Mouse (Mus musculus) cortical plate, adult 2 months (tissue): ENCODE results near the gene Baat. TPM values are rescaled to one million over a fixed set of nuclear protein-coding genes. Genes with fewer than 3 reads are reported as not detected.
A peak's percentile ranks its signal among the peaks of the same experiment; 100 is the strongest.
"Not testable (repeated sequence)": the region's sequence is repeated elsewhere in the genome, so short reads cannot be mapped to it uniquely, and the experiment has no call there.

Experiments used
- H3K27ac ChIP-seq: fragments of 200-500 bp; 2 replicates; pipeline ENCODE4 v1.5.1; 2012; ENCODE audit warnings: low read length, control low read depth, inconsistent platforms; ENCODE audit not compliant: insufficient read depth
- H3K4me1 ChIP-seq: fragments of 200-500 bp; 2 replicates; pipeline ENCODE4 v1.6.1; 2011; ENCODE audit warnings: low read length; ENCODE audit not compliant: control insufficient read depth, insufficient read depth
- H3K4me3 ChIP-seq: fragments of 200-500 bp; 2 replicates; pipeline ENCODE4 v1.5.1; 2011; ENCODE audit warnings: mild to moderate bottlenecking, low read length, control low read depth; ENCODE audit not compliant: insufficient read depth
- CTCF ChIP-seq: fragments of 200-500 bp; IDR thresholded peaks from 2 replicates; pipeline ENCODE4 v1.5.1; 2011; ENCODE audit warnings: mild to moderate bottlenecking, control low read depth, low read length; ENCODE audit not compliant: insufficient read depth; ENCODE audit errors: extremely low read depth
- POLR2A ChIP-seq: fragments of 200-500 bp; IDR thresholded peaks from 2 replicates; pipeline ENCODE4 v1.6.1; 2011; ENCODE audit warnings: mild to moderate bottlenecking, low read length, control low read depth; ENCODE audit not compliant: insufficient read depth; ENCODE audit errors: extremely low read depth
- polyA plus RNA-seq: library from polyadenylated mRNA; depleted of rRNA; stranded (reverse); fragments of >200 nt; gene quantifications from 2 replicates; pipeline ENCODE4 v1.2.3, GENCODE M21; 2012

Gene Baat
- polyA plus RNA-seq, 1 experiment: 0.23 TPM

DNA sequence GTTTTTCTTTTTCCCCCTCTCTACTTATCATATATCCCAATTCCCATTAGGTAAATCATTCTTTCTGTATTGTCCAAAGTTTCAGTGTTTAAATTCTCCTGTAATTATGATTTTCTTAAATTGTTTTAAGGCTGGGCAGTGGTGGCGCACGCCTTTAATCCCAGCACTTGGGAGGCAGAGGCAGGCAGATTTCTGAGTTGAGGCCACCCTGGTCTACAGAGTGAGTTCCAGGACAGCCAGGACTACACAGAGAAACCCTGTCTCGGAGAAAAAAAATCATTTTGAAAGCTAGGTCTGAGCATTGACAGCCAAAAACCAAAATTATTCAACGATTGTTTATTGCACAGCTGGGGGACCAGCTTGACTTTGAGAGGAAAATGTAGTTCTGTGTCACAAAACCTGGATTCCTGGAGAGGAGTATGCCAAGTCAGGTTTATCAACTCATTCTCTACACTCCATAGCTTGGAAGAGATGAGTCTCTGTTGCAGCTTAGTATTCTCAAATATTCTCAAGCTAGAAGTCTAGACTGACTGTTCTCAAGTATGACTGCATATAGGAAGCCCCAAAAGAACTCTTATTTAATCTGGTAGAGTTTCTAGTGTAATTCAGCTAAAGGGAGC is 29.4 kb upstream of the Baat start:
- Histone ChIP-seq H3K27ac (no peak overlapping the region), H3K4me1 (no peaks in the 10 kb centered on the region), H3K4me3 (no peak overlapping the region)
- TF ChIP-seq CTCF (no peak), POLR2A (no peak)

DNA sequence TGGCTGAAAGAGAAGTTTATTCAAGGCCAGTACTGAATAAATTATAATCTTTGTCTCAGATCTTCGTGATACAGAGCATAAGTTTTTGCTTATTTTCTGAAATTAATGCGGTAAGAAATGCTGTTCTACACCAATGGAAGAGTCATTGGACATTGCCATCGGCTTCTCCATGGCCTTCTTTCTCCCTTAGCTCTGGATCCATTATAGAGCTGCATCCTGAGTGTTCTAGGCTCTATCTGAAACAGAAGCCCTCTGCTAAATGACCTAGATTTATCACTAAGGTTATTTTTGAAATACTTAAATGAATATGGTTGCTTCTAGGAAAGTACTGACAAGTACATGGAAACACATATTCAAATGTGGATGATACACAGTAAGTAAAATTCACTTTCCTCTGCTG is 28.7 kb upstream of the Baat start:
- Histone ChIP-seq H3K27ac (no peak overlapping the region), H3K4me1 (no peaks in the 10 kb centered on the region), H3K4me3 (no peak overlapping the region)
- TF ChIP-seq CTCF: no peak
- no peak for TF ChIP-seq POLR2A

DNA sequence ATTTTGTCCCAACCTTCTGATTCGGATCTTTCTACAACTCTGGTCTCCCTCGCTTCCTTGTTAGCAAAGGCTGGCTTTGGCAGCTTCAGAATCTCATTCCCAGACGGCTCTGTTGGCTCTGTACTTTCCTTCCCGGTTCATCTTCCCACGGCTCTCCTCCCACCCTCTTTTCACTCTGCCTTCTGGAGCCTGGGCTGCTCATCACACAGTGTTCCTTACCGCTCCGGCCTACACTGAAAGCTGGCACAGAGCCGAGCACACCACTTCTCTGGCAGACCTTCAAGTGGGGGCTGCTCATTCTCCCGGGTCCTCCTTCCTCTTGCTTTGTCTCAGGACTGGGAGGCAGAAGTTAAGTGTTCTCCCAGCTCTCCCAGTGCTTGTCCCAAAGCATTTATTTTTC is 16.2 kb upstream of the Baat start:
- Histone ChIP-seq H3K4me1 (peaks cover 5% of the 10 kb centered on the region; the same call in 1 of the 2 replicates), H3K4me3 (peak overlapping the region; percentile 91; the same call in 1 of the 2 replicates), H3K27ac (no peak overlapping the region)
- TF ChIP-seq CTCF: no peak
- TF ChIP-seq POLR2A: no peak

DNA sequence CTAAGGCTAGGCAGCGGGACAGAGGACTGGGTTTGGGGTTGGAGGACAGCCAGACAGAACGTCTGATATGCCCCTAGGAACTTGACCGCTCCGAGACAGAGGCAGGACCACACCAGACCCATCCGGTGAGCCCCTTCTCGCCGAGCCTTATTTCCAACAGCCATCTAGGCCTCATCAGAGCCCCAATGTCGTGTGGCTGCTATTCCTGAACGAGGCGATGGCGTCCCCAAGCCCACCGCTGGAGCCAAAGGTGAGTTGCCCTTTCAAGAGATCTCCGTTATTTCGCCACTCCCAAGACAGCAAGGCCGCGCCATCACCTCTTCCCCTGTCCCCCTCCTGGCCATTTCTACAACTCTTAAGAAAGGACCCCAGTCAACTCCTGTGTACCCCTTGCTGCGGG is 15.0 kb upstream of the Baat start:
- 0 out of 2 replicates have a peak overlapping the region, but pooled peaks have one; percentile 10 for H3K27ac ChIP-seq
- H3K4me1 ChIP-seq: peaks cover 5% of the 10 kb centered on the region; the same call in 1 of the 2 replicates
- TF ChIP-seq POLR2A (no peak), CTCF (no peak)
- peak overlapping the region; percentile 91 for H3K4me3 ChIP-seq

DNA sequence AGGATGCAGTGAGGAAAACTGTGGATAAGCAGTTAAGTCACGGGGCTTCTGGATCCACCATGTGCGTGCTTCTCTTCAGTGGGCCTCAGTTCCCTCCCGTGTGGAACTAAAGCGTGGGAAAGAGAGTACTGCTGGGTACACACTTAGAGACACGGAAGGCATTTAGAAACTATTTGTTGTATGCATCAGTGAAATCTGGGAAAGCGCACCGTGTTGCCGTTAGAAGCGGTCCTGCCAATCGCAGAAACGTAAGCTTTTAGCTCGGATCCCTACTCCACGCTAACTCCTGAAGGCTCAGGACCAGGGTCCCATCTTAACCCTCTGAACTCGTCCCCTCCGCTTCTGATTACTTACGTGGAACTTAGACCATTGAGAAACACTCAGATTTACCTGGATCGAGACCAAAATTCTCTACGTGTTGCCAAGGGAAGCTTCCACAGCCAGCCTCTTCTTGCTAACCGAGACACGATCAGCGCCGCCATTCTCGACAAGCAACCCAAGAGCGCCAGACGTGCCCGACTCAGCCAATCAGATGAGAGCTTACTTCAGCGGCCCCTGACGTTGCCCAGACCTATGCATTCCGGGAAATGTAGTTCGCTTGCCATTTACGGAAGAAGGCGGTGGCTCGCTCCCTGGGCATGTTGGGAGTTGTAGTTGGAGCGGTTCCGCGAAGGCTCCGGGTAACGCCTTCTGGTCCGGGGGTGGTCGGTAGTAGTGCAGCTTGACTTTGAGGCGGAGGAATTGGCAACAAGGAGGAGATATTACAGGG is 14.4 kb upstream of the Baat start, which contains the start of the genes Mrpl50 and Zfp189:
Mrpl50 (minus strand) TSS at position 522 of the 769 bp plus-strand sequence.
Zfp189 (plus strand) TSS at position 605 of the 769 bp plus-strand sequence.
- H3K27ac ChIP-seq: peak within 1 kb of the TSS; percentile 42
- peak within 1 kb of the TSS; percentile 91 for H3K4me3 ChIP-seq
- TF ChIP-seq CTCF (no peak), POLR2A (peak; percentile 91)
- H3K4me1 ChIP-seq: peaks cover 5% of the 10 kb centered on the region; the same call in 1 of the 2 replicates

DNA sequence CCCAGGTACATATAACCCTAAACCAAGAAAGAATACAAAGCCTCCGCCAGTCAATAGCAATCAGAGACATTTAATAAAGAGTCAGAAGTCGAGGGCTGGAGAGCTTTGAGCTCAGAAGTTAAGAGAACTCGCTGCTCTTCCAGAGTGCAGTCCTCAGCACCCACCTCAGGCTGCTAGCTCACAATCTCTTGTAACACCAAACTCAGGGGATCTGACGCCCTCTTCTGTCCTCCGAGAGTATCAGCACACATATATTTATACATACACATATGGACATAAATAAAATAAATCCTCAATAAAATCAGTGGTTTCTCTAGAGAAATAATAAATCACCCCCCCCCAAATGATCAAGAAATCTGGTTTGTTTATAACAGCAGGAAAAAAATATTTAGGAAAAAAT is 13.1 kb upstream of the Baat start:
- no peak overlapping the region; the same call in 1 of the 2 replicates for H3K4me3 ChIP-seq
- no peak overlapping the region for H3K27ac ChIP-seq
- TF ChIP-seq POLR2A (no peak), CTCF (no peak)
- peaks cover 5% of the 10 kb centered on the region; the same call in 1 of the 2 replicates for H3K4me1 ChIP-seq

DNA sequence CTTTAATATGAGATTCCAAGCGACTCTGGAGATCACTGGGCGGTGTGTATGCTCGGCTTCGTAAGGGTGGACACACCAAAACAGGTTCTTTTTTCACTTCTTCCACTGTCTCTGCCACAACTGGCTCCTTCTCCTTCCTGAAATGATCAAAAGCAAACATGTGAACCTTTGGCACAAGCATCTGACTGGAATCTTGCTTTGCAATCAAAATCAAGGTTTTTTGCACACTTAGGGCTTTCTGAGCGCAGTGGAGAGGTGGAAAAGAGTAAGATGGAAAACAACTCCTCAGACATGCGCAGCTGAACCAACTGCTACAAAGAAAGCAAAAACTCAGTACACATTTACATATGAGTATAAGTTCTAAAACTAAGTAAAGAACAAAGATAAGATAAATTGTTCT is 8.1 kb upstream of the Baat start:
- TF ChIP-seq CTCF (no peak), POLR2A (no peak)
- H3K4me1 ChIP-seq: no peaks in the 10 kb centered on the region; the same call in 1 of the 2 replicates
- H3K27ac ChIP-seq: no peak overlapping the region
- H3K4me3 ChIP-seq: no peak overlapping the region

DNA sequence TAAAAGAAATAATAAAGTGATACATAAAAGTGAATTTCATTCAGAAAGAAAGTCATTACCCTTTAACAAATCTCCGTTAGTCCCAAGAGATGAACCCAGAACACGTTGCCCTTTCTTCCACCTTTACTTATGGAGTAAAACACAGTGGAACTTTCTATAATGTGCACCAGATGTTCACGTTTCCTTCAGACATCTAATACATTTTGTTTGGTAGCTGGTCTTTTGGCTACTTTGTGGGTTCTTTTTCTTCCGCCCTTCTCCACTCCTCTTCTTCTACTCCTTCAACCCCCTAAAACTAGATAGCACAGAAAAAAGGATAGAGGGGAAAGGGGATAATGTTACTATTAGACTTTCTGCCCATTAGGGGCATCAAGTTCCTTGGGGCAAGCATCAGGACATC is 6.3 kb upstream of the Baat start:
- TF ChIP-seq POLR2A (no peak), CTCF (no peak)
- H3K27ac ChIP-seq: no peak overlapping the region
- no peaks in the 10 kb centered on the region for H3K4me1 ChIP-seq
- no peak overlapping the region for H3K4me3 ChIP-seq

DNA sequence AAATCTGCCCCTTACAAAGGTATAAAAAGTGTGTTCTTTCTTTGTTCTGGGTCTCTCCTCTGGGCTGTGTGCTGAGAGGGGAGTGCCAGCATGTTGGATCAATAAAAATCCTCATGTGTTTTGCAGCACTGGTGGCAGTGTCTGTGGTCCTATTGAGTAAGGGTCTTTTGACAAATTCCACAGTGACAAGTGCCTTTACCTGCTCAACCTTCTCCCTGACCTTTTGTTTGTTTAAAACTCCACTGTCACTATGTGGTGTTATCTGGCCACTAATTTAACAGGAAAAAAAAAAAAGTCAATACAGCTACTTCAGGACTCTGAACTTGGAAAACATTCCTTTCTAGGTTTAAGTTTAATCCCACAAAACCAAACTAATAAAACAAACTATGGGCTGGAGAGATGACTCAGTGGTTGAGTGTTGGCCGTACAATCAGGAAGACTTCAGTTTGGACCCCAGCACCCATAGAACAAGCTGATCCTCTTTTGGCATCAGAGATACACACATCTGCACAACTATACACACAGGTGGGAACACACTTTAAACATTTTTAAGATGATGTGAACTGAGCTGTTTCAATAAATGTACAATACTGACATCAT is 4.0 kb upstream of the Baat start:
- not testable (repeated sequence) for H3K4me3 ChIP-seq, H3K27ac ChIP-seq, H3K4me1 ChIP-seq
